Mouse (Mus musculus): ENCODE measurements around the gene Cyp2u1.

Gene Cyp2u1

DNA sequence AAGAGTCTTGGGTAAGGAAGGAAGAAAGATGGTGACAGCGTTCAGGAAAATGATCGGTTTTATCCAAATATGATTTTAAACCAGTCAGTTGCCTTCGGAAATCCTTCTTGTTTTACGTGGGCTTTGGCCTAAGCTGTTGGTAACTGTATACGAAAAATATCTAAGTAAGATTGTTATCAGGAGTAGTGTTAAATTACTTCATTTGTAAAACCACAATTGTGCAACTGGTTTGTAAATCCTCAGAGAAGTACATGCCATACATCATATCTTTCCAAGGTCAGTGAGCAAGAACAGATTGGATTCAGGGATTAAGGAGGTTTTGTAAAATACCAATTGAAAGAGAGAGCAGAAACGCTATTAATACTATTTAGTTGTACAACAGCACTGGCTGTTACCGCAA, 3.2 kb upstream of the Cyp2u1 start:
- DNase-seq (ENCODE audit: low spot score) = no peak

DNA sequence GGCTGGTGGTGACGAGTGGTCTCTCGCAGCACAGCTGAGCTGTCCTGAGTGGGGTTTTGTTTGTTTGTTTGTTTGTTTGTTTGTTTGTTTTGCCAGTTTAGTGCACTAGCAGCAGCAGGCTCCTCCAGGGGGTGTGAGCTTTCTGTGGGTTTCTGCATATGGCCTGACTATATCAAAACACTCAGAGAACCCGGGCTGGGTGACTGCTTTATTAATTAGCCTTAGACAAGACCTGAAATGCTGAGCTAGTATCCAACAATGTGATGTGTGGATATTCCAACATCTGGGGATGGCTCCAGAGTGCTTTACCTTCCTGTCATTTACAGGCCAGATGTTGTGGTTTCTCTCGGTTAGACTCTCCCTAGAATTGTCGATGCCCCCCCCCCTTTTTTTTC, 290 bp upstream of the Cyp2u1 start:
- DNase-seq (ENCODE audit: low spot score) = no peak

DNA sequence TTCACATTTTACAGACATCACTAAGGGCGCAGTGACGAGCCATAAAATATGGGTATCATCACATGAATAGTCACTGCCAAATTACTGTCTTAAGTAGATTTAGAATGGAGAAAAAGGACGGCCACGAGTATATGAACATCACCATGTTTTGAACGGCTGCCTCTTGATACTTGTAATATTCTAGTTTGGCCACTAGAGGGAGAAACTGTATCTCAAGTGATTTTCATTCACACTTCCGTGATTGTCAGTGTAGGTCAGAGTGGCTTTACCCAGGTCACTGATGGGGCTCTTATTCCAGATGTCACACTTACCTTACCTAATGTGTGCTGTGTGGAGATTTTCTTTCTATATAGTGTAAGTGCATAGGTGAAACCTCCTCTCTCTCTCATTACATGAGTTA, 3.1 kb downstream of the Cyp2u1 start:
- no peak for DNase-seq (ENCODE audit: low spot score)

DNA sequence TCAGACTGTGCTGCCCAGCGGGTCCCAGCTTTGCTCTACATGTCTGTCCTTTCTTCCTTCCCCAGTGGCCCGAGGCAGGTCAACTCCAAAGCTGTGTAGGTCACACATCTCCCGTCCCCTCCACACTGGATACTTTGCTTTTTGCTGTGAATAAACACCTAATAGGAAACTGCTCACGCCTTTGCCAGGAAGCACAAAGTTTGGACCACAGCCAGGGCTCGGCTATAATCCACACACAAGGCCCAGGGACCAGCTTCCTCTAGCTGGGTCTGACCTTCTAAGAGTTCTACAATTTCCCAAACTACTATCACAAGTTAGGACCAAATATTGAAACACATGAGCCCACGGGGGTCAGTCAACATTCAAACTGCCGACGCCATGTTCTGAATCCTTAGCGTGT, 3.9 kb downstream of the Cyp2u1 start:
- DNase-seq (ENCODE audit: low spot score) = no peak

DNA sequence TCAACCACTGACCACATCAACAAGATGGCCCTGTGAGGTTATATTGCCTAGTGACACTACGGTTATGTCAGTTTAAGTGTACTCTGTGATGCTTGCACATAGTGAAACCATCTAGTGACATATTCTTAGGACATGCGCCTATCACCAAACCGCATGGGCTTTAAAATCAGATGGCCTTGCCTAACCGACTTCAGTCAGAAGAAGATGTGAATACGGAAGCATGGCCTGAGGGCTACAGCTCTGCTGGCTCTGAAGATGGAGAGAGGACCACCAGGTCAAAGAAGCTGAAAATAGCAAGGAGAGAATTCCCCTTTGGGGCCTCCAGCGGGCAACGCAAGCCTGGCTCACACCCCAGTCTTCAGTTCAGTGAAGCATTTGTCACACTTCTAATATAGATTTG, 6.1 kb downstream of the Cyp2u1 start:
- DNase-seq (ENCODE audit: low spot score) = no peak

DNA sequence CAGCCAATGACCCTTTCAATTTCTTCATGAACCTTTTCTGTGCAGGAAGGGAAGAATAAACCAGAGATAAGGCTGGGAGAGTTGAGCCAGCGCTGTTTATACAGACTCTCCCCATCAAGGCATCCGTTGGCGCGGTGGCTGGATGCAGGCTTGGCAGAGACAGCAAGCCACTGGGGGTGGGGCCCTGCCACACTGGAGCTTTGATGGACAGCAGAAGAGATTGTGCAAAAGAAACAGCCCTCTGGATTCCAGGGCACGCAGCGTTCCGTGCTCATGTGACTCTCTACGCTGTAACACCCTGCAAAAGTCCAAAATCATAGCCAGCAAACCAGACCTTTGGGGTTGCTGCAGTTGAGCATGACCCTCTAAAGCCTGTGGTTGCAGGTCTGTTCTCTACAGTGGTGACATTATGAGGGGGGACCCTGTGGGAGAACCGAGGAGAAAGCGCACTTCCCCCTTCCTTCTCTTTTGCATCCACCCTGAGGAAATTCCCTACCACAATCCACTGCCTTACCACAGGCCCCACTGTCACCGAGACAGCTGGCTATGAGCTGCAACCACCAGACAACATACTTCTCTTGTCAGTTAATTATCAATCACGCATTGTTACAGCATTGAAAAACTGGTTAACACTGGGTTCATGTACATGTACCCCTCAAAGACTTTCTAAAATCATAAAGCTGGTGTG, 7.4 kb downstream of the Cyp2u1 start:
- no peak for DNase-seq (ENCODE audit: low spot score)

DNA sequence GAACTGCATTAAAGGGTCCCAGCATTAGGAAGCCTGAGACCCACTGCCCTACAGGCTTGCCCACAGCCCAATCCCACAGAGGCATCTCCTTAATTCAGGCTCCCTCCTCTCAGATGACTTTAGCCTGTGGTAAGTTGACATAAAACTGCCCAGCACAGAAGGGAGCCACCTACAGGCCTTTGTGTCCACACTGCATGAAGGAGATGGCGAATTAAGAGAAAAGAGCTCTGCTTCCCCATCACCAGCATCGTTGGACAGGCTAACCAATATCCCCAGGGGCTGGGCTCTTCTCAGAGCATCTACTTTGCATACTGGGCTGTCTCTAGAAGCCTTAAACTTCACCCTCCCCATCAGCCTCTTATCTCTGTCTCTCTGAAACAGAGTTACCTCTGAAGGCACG, 8.5 kb downstream of the Cyp2u1 start:
- no peak for DNase-seq (ENCODE audit: low spot score)

DNA sequence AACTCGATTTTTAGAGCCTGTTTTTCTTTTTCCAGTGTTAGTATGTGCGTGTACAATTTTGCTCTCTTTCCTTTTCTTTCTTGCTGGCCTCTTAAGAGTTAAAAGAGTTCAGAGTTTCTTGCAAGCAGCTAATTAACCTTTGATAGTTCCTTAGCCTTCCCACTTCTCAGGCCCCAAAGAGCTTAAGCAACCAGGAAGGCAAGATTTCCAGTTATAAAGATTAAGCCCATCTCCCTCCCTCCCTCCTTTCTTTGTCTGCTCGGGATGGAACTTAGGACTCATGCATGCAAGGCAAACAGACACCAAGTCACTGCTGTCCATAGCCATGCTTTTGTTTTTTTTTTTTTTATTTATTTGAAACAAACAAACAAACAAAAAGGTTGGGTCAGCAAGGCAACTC, 10.1 kb downstream of the Cyp2u1 start:
- no peak for DNase-seq (ENCODE audit: low spot score)

DNA sequence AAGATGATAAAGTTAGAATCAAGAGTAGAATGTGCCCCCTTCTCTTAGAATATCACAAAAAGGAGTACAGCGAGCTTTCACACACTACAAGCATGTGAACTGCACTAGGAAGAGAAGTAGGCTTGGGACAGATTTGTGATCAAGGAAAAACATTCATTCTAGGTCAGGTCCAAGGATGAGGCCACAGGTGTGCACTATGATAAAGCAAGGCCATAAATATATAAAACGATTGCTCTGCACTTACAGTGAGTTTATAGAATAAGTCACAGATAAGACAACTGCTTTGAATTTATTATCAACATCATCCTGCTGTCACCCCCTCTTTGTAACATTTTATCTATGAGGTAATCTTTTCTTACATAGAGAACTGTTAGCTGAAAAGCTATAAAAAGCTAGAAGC, 10.7 kb downstream of the Cyp2u1 start:
- DNase-seq (ENCODE audit: low spot score) = no peak

DNA sequence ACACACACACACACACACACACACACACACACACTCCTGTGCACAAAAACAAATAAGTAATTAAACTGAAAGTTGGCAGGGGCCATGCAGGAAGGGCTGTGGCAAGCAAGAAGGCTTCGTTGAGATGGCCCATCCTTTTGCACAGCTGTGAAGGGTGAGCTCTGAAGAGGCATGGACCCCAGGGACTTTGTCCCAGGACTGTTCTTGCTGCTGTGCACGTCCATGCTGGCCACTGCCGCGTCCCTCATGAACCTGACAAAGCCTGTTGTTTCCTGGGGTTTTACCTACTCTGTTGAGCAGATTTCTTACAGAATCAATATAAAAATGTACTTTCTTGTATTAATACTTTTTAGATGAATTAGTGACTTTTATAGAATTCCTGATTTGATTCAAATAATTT, 11.1 kb downstream of the Cyp2u1 start:
- no peak for DNase-seq (ENCODE audit: low spot score)

DNA sequence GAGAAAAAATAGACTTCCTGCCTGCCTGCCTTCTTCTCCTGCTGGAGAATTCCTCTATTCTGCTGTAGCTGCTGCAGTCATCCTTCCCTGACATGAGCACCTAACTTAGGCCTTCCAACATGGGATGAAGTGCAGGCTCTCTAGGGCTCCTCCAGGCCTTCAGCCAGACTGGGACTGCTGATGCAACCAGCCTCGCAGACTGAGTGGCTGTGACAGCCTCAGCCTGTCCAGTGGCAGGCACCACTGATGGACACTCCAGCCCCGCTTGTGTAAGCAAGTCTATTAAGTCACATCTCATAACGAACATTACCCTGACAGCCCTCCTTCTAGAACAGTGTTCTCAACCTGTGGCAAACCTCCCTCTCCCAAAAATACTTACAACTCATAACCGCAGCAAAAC, 28.9 kb downstream of the Cyp2u1 start:
- no peak for DNase-seq (ENCODE audit: low spot score)

DNA sequence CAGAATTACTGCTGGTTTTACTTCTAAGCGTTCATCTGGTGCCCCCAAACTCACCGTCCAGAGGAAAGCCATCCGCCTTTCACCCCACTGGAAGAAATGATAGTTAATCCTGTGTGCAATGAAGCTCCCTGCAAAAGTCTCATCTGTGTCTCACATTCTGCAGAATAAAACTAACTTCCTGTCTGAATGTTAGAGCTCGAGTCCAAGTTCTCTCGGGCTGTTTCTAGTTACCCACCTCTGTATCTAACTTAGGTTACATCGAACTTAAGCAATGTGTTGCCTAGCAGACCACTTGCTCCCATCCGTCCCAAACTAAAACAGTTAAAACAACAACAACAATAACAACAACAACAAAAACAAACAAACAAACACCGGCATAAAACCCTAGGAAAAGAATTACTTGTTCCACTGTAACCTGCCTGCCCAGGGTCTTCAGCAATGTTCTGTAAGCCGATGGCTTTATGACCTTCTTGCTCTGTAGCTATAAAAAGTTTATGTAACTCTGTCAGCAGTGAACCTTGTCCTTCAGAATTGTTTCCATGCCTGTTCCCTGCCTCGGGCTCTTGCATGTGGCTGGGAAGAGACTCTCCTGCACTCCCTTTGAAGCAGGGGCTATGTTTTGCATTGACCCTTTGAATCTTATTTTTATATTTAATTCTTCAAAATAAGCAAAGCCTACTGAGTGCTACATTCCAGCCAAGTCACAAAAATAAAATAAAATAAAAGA, 30.5 kb downstream of the Cyp2u1 start:
- no peak for DNase-seq (ENCODE audit: low spot score)

DNA sequence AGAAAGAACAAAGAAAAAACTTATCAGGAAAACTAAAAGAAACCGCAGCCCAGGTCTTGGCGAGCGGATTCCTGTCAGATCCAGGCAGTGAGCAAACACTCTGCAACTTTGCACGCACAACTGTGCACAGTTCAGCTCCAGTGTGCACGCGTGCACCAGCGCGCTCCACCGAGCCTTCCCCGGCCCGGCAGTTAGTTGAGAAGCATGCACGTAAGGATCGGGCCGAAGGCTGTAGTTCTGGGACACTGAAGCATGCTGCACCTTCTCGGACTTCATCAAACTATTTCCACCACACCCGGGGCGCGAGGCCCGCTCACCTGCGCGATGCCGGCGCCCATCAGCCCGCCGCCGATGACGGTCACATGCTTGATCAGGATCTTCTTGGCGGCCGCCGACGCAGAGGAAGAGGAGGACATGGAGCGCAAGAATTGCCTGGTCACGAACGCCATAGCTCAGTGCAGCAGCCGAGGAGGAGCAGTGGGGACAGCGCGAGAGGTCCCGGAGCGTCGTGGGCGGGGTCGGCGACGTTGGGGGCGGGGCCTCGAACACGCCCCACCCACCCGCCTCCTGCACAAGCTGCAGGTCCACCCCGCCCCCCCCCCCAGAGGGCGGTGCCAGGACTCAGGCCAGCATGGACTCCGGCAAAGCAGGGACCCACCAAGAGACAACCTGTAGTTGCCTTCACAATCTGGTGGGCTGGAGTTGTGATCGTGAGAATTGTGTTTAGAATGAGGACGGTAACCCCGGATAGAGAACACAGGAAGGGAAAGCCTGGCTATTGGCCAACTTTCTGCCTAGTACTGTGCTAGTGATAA, 31.3 kb downstream of the Cyp2u1 start, which contains the start of gene Hadh:
Hadh (minus strand) TSS at position 543 of the 815 bp plus-strand sequence.
- DNase-seq (ENCODE audit: low spot score) = peak; percentile 62

DNA sequence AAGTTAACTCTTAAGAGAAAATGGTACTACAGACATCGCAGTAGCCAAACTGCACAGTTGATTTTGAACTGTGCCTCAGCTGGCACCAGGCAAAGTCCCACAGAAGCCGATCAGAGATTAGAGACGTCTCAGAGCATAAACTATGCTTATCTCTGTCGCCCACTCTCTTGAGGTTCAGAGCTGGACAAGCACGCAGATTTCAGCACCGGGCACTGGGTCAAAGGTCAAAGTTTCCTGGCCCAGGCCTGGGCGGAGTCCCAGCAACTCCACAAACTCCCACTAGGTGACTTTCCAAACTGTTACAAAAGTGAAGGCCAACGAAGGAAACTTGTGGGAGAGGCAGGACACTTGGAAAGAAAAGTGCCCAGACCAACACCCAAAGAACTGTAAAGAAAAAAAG, 31.9 kb downstream of the Cyp2u1 start:
- DNase-seq (ENCODE audit: low spot score) = no peak

DNA sequence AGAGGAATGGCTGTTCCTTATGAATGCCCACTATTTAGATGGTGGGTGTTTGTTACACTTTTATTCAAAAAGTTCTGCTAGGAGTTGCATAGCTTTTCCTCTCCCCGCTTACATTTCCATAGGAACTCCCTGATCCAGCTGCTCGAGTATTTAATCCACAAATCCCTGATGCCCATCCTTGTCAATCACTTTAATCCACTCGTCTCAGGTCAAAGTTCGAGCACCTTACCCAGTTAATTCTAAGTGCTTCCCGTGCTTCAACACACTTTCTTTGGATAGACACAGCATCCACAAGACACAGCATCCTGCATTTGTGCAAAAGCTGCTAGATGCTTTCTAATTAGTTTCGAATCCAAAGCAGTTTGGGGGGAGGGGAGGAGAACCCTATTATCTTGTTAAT, 32.6 kb downstream of the Cyp2u1 start:
- no peak for DNase-seq (ENCODE audit: low spot score)

DNA sequence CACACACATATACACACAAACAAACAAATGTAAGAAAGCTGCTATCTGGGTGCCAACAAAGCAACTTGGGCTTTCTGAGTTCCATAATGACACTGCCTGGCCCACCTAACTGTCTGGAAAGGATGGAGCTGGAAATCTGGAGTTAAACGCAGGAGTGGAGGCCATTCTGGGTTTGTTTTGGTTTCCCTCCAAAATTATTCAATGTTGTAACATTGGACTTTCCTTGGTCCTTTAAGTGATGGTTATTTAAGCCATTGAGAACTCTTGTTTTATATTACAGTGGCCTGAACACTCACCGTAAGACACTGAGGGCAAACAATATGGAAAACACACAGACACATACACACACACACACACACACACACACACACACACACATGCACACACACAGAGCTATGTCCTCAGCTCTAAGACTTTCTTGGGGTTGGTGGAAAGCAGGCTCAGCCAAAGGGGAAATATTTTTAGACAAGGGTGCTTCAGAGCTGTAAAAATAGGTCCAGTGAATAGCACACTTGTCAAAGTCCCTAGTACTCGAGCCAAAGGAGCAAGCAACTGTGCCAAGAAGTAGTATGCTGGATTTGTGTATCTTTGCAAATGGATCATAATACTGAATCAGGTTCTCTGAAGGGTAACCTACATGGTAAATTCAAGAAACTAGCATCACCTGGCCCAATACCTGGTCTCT, 36.5 kb downstream of the Cyp2u1 start:
- DNase-seq (ENCODE audit: low spot score) = no peak

DNA sequence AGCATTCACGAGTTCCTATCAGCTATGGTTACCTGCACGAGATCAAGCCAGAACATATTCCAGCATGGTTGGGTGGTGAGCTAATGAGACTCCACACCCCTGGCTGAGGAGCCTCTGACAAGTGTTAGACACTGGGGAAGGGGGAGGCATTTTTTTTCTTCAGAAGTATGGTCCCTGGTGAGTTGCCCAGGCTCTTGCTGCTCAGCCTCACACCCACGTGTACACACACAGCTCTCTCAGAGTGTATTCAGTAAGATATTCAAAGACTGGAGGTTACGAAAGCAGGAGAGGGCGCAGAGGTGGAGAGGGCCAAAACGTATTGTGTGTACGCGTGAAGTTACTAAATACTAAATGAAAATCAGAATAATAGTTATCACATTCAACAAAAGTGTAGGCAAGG, 37.5 kb downstream of the Cyp2u1 start:
- DNase-seq (ENCODE audit: low spot score) = no peak

DNA sequence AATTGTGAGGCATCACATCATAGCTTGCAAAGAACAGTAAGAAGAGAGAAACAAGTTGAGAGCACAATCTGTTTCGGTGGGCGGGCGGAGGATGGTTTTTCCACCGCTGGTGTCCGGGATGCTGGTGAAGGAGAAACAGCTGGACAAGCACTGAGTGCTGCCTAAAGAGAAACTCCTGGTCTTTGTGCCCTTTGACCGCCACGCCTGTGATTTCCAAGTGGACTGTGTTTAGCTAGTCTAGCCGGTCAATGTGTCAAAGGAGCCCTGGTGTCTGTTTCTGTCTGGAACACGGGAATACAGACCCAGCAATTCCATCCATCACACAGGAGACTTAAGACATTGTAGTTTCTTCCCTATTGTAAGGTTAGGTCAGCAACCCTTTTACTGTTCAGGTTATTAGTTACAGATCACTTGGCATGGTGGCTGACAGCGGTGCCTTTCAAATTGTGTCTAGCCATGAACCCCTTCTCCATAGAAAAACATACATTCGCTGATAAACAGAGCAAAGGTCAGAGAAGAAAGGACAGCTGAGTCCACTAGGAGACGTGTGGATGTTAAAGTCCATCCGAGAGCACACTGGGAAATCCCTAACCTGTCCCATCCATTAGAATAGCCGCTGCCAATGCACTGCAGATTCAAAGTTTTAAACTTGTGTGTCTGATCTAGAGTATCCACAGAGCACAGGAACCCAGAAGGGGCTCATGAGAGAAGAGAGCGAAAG, 39.1 kb downstream of the Cyp2u1 start:
- no peak for DNase-seq (ENCODE audit: low spot score)

DNA sequence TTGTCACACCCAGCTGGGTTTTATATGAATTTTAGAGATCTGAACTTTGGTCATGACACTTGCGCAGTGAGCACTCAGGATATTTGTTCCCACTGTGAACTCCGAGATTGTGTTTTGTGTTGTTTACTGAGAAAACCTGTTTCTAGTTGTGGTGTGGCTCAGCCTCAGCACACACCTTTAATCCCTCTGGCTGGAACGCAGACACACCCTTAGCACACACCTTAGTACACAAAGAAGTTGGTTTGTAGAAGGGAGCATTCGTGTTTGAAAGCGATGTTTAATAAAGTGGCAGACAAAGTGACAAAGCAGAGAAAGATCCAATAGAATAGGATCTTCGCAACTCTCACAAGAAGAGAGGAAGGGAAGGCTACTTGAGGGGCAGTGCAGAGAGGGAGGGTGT, 42.6 kb downstream of the Cyp2u1 start:
- DNase-seq (ENCODE audit: low spot score) = no peak

DNA sequence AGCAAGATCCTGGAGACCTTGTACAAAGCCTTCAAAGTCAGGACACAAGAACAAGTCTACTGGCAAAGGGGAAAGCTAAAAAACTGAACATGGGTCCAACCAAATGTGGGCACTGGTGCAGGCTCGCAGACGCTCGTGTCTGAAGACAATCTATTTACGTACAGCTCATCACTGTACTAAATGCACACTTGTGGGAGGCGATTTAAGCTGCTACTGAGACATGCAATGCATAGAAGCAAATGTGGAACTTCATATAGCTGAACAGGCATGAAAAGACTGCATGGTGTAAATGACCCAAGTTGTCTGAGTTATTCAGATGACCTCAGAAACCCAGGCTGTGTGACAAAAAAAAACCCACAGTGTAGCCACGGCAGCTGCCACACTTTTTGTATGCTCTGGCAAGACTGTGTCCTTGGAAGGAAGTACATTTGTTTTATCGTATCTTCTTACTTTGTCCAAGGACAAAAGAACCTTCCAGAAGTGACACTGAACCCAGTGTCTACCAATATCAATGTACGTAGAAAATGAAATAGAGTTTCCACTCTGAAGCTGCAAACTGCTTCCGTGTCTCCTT, 43.5 kb downstream of the Cyp2u1 start:
- no peak for DNase-seq (ENCODE audit: low spot score)

DNA sequence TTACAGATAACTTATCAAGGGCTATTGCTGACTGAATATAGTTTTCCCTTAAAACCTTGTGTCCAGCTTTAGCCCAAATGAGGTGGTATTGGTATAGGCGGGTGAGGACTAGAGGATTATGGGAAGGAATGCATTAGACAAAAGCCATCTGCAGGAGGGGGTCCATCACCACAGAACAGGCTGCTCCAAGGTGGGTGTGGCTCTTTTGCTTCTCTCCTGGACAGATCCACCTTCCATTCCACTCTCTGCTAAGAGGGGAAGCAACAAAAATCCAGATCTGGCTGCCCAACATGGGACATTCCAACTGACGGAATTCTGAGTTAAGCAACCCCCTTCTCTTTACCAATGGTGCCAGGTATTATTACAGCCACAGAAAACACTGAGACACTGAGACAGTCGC, 44.1 kb downstream of the Cyp2u1 start:
- DNase-seq (ENCODE audit: low spot score) = no peak

Data from ovary, postnatal 10 days (tissue).